Mouse (Mus musculus) telencephalon, adult 2 months (tissue): ENCODE measurements at regions not wholly inside any gene's neighbourhood (a gene's known extent, or its start where the extent isn't known, plus 50 kb on each side); places are given as distances from the start of the nearest gene placed in this dataset.

Experiments used
- DNase-seq: peaks from one replicate; pipeline ENCODE4 v3.0.0-alpha.2; 2011; ENCODE audit warnings: low read depth, low spot score

DNA sequence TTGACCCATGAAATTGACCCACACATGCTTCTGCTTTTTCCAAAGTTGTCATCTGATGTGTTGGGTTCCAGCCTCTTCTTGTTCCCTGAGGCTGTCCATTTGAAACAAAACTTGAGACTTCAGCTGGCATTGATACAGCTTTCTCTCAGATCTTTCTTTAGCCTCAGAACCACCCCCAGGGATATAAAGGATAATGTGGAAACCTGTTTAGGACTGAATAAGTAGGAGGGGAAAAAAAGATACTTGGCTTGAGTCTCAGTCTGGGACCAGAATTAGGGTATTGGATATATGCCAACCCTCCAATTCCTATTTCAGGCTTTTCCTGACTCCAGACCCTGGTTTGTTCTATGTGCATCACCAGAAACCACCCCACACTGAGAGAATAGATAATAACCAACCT, 579.7 kb upstream of the Camk1g start:
- peak; percentile 55 for DNase-seq

GRCm38 (mm10) chr1:193946953-193947586, 577.0 kb upstream of the Camk1g start:
- DNase-seq, result no peak

DNA sequence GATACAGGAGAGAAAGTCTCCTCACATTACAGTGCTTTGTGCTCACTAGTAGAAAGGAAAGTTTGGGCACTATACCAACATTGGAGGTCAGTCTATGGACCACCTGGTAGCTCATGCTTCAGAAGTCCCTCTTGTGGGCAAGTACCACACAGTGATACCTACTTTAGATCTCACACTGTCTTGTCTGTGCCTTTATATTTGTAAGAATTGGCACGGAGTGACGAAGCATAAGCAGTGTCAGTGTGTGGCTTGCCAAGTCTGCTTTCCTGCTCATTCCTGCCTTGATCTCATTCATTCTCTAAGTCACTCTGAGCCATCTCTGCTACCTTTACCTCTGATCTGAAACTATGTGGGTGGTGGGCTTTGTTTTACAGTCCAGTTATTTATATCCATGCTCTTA, 565.9 kb upstream of the Camk1g start:
- DNase-seq, result peak; percentile 16

- DNase-seq, result no peak
These were observed 564.2 kb upstream of the Camk1g start for GRCm38 (mm10) chr1:193934308-193934707.

DNA sequence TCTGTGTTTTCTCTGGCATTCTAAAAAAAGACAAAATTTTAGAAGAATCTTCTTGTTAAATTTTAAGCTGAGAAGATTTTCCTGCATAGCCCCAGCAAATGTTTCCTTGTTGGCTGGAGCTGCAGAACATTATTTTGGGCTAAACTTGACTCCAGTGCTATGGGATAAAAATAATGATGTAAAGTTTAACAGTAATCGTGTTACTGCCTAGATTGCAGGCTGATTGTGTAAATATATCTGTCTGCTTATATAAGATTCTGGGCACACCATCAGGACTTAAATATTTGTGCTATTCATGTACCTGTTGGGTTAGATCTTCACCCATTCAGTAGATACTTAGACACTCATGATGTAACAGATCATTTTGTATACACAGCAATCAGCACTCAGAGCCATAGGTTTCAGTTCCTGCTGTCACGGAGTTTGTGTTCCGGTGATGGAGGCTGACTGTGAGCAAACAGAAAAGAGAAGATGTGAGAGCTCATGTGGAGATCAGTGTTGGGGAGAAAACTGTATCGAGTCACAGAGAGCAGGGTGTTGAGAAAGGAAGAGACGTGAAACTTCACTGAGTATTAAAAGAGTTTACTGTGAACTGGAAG, 561.1 kb upstream of the Camk1g start:
- peak; percentile 79 for DNase-seq

- DNase-seq, result no peak
These were observed 558.5 kb upstream of the Camk1g start for GRCm38 (mm10) chr1:193928607-193929006.

DNA sequence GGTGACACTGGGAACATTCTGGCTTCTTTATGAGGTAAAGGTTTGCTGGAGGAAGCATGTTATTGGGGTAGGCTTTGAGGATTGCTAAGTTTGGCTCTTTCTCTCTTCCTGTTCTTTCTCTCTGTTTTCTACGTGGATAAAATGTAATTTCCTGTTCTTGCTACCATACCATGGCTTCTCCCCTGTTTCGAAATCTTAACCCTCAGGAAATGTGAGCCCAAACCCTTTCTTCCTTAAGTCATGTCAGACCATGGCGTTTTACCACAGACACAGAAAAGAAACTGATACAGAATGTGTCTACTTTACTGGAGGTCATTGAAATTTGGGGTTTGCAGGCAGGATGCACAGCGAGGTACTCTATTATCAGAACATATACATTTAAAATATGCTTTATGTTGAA, 552.7 kb upstream of the Camk1g start:
- DNase-seq, result no peak

DNA sequence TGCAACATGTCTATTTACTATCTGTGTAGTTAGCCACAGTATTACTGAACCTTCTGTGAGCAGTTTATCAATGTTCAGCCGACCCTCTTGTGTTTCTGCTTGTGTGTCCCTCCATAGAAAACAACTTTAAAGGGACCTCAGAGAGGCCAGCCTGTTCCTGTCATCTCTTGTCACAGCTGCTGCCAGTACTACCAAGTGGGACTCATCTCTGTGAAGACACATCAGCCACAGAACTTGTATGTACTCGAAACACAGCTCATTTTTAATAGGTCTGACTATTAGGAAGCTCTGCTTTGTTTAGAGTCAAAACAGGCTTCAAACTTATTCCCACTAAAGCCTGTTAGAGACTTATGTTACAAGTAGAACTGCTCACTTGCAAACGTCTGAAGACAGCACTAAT, 549.1 kb upstream of the Camk1g start:
- no peak for DNase-seq

GRCm38 (mm10) chr1:193905711-193906110, 535.6 kb upstream of the Camk1g start:
- DNase-seq, result no peak

DNA sequence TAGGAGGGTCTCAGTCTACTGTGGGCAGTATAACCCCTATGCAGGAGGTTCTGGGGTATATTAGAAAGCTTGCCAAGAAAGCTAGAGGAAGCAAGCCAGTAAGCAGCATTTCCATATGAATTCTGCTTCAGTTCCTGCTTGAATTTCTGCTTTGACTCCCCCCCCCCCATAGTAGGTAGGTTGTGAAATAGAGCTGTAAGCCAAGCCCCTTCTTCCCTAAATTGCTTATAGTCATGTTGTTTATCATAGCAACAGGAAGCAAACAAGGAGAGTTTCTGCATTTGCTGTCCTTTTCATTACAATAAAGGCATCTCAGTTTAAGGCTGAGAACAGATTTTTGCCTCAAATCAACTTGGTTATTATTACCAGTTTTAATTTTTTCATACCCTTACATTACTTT, 524.0 kb upstream of the Camk1g start:
- no peak for DNase-seq

DNA sequence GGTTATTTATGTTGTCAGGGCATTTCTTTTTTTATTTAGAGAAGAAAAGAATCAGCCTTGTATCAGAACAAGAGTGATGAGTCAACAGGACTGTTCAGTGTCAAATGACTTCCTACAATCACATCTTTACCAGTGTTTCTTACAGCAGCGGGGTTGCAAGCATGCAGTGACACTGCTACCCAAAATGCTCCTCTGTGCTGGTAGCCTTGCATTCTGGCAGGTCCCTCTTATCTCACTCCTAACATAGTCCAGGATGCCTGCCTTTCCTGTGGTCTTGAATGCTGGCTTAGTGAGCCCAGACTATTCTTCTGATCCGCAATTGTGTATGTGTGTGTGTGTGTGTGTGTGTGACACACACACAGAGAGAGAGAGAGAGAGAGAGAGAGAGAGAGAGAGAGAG, 506.4 kb upstream of the Camk1g start:
- no peak for DNase-seq

DNA sequence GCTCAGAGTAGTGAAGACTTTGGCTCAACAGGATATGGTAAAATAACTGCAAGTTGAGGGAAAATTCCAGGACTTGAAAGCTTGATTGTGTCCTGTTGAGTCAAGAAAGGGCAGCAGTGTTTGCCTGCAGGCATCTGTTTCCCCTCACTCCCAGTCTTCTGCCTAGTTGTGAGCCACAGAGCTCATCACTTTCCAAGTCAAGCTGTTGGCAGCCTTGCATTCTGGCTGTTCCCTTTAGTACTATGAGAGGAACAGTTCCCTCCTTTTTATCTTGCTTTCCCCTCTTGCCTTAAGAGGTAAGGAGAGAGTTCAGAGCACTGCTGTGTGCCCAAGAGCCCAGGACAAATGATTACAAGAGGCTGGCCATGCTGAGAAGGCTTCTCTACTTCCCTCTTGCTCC, 506.0 kb upstream of the Camk1g start:
- no peak for DNase-seq

GRCm38 (mm10) chr1:193875287-193875686, 505.2 kb upstream of the Camk1g start:
- DNase-seq, result no peak

DNA sequence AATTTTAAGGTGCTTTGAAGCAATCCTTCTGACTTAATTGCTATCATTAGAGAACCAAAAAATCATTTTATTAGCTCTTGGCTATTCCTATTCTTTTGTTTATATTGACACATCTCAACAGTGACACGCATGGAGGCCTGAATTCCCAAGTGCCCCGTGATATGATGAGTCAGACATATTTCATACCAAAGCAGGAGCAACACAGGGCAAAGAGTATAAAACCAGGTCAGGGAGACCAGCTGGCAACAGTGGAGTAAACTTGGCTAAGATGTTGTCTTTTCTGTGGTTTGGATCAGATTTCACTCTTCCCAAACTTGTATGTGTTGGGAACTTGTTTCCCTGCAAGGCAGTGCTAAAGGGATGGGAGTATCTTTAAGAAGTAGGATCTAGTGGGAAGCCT, 500.6 kb upstream of the Camk1g start:
- no peak for DNase-seq

DNA sequence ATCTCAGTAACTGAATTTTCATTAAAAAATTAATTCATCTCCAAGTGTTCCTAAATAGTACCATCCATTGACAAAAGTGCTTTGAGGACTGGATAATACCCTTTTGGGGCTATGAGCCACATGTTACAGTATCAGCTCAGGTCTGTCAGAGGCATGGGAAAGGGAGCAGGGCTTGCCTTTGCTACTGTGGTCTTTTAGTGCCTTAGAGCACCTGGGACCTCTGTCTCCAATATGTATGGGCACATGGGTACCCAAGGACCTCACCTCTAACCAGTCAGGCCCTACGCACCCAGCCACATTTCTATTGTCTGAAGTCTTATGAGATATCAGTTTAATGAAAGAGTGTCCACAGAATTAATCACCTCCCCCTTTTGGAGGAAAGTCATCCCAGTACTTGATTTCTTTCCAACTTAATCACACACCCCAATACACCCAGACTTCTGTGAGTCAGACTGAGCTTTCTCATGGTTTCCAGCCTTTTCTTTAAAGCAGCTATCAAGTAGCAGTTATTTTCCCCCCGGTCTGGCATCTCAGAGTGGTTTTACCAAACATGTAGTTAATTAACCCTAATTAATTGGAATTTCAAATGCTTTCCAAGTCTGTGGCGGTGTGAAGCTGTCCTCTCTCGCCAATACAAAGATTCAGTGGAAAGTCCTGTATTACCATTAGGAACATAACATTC, 498.7 kb upstream of the Camk1g start:
- DNase-seq, result no peak

DNA sequence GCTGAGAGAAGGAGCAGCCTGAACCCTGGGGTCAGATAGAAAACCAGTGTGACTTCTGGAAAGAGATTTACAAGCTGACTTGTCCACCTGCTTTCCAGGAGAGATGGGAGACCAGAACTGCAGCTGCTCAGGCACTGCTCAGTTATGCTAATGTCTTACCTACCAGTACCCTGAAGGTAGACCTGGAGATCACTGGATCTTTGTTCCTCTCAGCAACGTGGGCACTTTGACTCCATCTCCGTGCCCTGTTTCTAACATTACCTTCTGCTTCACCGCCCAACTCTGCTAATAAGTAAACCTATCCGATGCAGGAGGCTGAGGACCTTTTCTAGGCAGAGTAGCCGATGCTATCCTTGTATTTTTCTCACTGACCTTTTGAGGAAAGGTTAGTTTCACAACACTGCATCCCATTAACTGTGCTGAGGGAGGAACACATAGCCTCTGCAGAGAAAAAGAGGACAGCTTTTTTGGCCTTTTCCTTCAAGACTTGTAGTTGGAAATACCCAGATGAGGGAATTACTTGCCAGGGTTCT, 490.7 kb upstream of the Camk1g start:
- DNase-seq, result no peak

- no peak for DNase-seq
These were observed 490.3 kb upstream of the Camk1g start for GRCm38 (mm10) chr1:193860354-193860753.

GRCm38 (mm10) chr1:193859257-193860125, 489.4 kb upstream of the Camk1g start:
- DNase-seq, result no peak

DNA sequence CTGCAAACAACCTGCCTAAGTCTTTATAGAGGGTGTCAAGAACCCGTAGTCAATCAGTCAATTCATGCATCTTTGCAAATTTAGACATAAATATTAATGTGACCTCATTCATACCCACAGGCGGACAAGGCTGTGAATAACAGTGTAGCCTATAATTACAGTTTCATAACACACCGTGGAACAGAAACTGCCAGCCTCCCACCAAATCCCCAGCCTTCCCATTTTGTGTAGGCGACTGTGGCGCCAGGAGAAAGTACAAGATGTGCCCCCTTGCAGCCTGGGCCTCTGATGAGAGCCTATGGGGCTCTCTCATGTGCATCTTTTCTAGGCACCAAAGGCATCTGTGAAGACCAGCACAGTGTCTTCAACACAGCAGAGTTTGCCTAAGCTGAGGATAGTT, 477.8 kb upstream of the Camk1g start:
- DNase-seq, result peak; percentile 60

DNA sequence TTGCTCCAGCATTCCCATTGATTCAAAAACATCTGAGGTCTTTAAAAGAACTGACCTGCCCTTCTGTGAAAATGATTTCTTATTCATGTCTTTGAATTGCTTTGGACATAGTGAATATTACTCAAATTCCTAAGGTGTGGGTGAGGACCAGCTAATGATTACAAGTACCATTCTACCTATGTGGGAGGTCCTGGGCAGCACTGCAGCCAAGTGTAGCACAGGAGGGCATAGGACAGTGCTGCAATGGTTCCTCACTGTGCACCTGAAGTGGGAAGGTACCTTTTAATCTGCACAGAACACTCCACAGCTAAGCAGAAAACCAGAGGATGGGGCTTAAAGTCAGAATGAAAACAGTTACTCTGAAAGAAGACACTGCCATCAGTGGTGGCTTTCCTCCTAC, 474.8 kb upstream of the Camk1g start:
- DNase-seq, result no peak

DNA sequence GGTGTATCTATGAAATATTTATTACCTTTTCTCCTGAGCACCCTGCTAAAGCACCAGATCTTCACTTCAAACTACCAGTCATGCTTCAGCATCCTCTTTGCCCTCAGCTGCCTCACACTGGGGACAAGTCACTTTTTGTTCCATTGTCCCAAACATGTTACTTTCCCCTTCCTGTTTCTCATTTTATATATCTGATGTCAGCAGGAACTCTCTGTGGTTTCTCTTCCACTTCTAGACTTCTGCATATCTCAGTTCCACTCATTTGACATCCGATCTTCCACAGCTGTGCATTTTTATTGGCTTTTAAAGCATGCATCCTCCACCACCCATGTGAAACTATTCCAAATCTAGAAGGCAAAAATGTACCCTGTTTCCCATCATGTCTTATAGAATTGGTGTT, 474.4 kb upstream of the Camk1g start:
- no peak for DNase-seq

- no peak for DNase-seq
These were observed 430.9 kb upstream of the Camk1g start for GRCm38 (mm10) chr1:193800998-193801397.
